Mouse (Mus musculus) midbrain, embryonic 14.5 days (tissue): Measurements from ENCODE around the gene Mgrn1. TPM values are rescaled to one million over a fixed set of nuclear protein-coding genes. Genes with fewer than 3 reads are reported as not detected.

Source experiments
- ATAC-seq: fragments of 200-750 bp; cut with Nextera tagmentation; 2 replicates; pipeline ENCODE4 v1.8.0; 2017; ENCODE audit warnings: moderate number of reproducible peaks, moderate library complexity; ENCODE audit not compliant: low FRiP score, low TSS enrichment
- DNase-seq: peaks from one replicate; pipeline ENCODE4 v3.0.0-alpha.2; 2015
- H3K27ac ChIP-seq: fragments of 300-500 bp; sonication (generic); replicated peaks from 2 replicates; pipeline ENCODE4 v1.5.1; 2014; ENCODE audit warnings: mild to moderate bottlenecking, low read depth, low read length, moderate library complexity
- H3K27me3 ChIP-seq: fragments of 300-500 bp; sonication (generic); 2 replicates; pipeline ENCODE4 v1.6.1; 2014; ENCODE audit warnings: low read length, control low read depth, mixed read lengths; ENCODE audit not compliant: control insufficient read depth, insufficient read depth
- H3K36me3 ChIP-seq: fragments of 300-500 bp; sonication (generic); 2 replicates; pipeline ENCODE4 v1.6.1; 2014; ENCODE audit warnings: low read length, control low read depth; ENCODE audit not compliant: control insufficient read depth, insufficient read depth
- H3K4me1 ChIP-seq: fragments of 300-500 bp; sonication (generic); 2 replicates; pipeline ENCODE4 v1.6.1; 2014; ENCODE audit warnings: mild to moderate bottlenecking, antibody characterized with exemption, low read length, control low read depth; ENCODE audit not compliant: control insufficient read depth, insufficient read depth
- H3K4me2 ChIP-seq: fragments of 300-500 bp; sonication (generic); 2 replicates; pipeline ENCODE4 v1.6.1; 2014; ENCODE audit warnings: mild to moderate bottlenecking, low read length, moderate library complexity
- H3K4me3 ChIP-seq: fragments of 300-500 bp; sonication (generic); replicated peaks from 2 replicates; pipeline ENCODE4 v1.5.1; 2014; ENCODE audit warnings: low read depth, low read length
- H3K9ac ChIP-seq: fragments of 300-500 bp; sonication (generic); replicated peaks from 2 replicates; pipeline ENCODE4 v1.6.1; 2014; ENCODE audit warnings: mild to moderate bottlenecking, low read length, moderate library complexity
- H3K9me3 ChIP-seq: fragments of 300-500 bp; sonication (generic); 2 replicates; pipeline ENCODE4 v1.6.1; 2016; ENCODE audit warnings: low read length, control low read depth, mixed read lengths; ENCODE audit not compliant: control insufficient read depth
- WGBS: fragments of 180-500 bp; shearing (Covaris S2); extraction: QIAGEN DNeasy Blood & Tissue Kit; methylation state at CpG from one replicate; pipeline ENCODE4 v1.1.7; 2014; 5-methylcytosine and 5-hydroxymethylcytosine counted together
- polyA plus RNA-seq: library from polyadenylated mRNA; unstranded; fragments of >200 nt; fragmentation: Nextera tagmentation; extraction: Ambion mirVana; gene quantifications from 2 replicates; pipeline ENCODE4 v1.2.1, GENCODE M21; 2014

Gene Mgrn1
- polyA plus RNA-seq, 1 experiment from 2014 or later: 117 TPM

DNA sequence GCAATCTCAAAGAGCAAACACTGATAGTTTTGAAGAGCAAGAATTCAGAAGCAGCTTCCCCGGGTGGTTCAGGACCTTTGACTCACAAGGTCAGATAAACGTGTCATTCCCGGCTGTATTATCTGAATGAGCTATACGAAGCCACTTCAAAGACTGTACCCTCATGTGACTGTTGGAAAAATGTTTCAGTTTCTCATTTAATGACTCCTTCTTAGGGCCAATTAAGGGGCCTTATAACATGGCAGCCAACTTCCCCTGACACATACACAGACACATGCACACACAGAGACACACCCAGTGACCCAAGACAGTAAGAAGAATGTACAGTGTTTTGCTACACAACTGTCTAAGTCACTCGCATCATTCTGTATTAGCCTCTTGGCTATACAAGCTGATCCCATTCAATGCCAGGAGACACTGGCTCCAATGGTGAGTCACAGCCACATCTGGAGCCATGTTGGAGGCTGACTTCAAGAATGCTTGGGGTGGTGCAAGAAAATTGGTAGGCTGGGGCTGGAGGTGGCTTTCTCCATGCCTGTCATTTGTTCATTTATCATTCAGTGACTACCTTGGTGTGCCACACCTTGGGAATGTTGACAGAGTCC, 30.9 kb upstream of the Mgrn1 start:
- no peaks in the 10 kb centered on the region for H3K4me1 ChIP-seq
- ATAC-seq (no peak), DNase-seq (no peak)
- H3K4me2 ChIP-seq: no peak overlapping the region
- no peaks in the 10 kb centered on the region for H3K27me3 ChIP-seq
- WGBS: 81% methylated on average over 5 of the region's 5 CpGs
- H3K9me3 ChIP-seq: no peaks in the 10 kb centered on the region
- no peak overlapping the region for H3K4me3 ChIP-seq
- no peak overlapping the region for H3K9ac ChIP-seq
- H3K36me3 ChIP-seq: no peaks in the 10 kb centered on the region
- no peak overlapping the region for H3K27ac ChIP-seq

DNA sequence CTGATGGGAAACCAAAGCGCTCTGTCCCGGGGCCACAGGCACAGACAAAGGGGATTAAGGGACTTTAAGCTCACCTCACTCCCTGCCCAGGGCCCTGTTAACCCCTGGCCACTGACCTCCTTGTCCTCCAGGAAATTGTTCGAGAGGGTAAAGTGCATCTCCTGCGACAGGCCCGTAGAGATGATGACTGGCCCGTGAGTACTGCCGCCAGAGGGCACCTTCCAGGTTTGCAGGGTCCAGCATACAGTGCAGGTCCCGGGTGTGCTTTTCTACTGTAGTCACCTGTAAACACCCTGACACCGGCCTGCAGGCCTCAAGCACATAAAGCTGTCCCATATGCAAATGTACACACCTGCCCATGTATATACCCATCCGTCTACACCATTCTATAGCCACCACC, 24.7 kb upstream of the Mgrn1 start:
- Histone ChIP-seq H3K27me3 (no peaks in the 10 kb centered on the region), H3K9me3 (no peaks in the 10 kb centered on the region), H3K4me3 (no peak overlapping the region), H3K4me2 (no peak overlapping the region), H3K36me3 (no peaks in the 10 kb centered on the region), H3K9ac (no peak overlapping the region), H3K4me1 (no peaks in the 10 kb centered on the region), H3K27ac (no peak overlapping the region)
- 48% methylated on average over 10 of the region's 10 CpGs for WGBS
- DNase-seq (no peak), ATAC-seq (no peak)

DNA sequence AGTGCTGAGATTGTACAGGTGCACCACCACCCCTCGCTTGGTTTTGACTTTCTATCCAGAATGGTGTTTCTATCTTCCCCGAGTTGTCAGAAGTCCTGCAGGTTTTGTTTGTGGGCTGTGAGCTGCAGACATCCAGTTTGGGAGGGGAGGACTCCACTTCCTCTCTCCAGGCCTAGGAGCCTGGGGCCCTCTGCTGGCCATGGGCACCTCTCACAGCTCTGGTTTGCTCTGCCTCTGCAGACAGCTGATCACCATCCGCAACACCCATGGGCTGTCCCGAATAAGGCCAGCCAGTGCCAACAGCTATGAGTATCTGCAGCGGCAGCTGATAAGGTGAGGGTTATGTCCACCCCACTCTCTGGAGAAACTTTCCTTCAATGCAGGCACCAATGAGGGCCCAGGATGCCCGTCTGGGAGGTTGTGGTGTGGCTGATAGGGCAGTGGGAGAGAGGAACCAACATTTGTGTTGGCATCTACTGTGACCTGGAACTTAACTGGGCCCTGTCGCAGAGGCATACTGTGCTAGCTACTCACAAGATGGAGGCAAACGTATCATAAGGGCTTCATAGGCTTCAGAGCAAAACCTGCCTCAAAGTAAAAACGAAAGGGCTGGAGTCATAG, 23.1 kb upstream of the Mgrn1 start:
- Histone ChIP-seq H3K27ac (no peak overlapping the region), H3K4me2 (no peak overlapping the region), H3K9ac (no peak overlapping the region), H3K4me3 (no peak overlapping the region), H3K27me3 (no peaks in the 10 kb centered on the region), H3K4me1 (no peaks in the 10 kb centered on the region), H3K9me3 (no peaks in the 10 kb centered on the region), H3K36me3 (no peaks in the 10 kb centered on the region)
- 58% methylated on average over 9 of the region's 9 CpGs for WGBS
- peak; percentile 69 for DNase-seq
- no peak; the same call in 1 of the 2 replicates for ATAC-seq

DNA sequence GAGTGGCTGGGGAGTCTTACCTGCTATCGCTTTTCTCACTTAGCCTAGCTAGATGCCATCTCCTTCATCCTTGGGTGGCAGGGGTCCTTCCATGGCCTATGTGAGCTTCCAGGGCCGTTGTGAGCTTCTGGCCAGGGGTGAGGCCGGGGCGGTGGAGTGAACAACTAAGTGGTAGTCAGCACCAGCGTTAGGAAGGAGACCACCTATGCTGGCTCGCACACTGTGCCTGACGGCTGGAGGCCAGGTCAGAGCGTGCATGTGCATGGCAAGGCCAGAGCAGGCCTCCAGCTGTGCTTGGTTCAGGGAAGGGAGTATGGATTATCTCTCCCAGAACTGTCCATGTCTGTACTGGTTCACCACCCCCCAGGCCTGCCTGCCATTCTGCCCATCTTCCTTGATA, 22.3 kb upstream of the Mgrn1 start:
- no peak for DNase-seq
- WGBS: 77% methylated on average over 8 of the region's 8 CpGs

DNA sequence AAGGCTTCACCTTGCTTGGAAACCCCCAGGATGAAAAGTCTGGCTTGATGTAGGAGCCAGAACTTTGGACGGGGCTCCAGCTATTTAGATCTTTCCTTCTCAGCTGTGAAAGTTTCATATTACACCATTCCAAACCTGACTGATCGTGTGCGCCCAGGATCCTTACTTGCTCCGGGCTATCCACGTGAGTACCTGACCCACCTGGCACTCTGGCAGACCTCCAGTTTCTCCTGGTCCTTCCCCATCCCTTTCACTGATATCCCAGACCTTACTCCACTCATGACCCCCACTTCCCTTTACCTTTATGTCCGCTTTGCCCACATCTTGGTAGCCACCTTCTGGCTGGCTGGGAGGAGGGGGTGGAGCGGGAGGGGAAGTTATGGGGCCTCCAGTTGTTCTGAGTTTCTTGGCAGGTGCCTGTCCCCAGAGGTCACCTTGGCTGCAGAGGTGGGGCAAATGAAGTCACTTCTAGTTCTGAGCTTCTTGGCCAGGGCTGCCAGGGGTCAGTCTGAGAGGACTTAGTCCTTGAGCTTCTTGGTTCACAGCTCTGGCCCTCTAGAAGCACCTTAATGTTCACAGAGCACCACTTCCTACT, 19.9 kb upstream of the Mgrn1 start:
- H3K4me1 ChIP-seq: no peaks in the 10 kb centered on the region
- H3K36me3 ChIP-seq: peaks cover 11% of the 10 kb centered on the region
- H3K27me3 ChIP-seq: no peaks in the 10 kb centered on the region
- 80% methylated on average over 7 of the region's 7 CpGs for WGBS
- H3K9ac ChIP-seq: no peak overlapping the region
- no peak for ATAC-seq
- H3K9me3 ChIP-seq: no peaks in the 10 kb centered on the region
- H3K27ac ChIP-seq: no peak overlapping the region
- no peak for DNase-seq
- no peak overlapping the region for H3K4me2 ChIP-seq
- no peak overlapping the region for H3K4me3 ChIP-seq

More for the DNA sequence above, 22.3 kb upstream of the Mgrn1 start:
- no peaks in the 10 kb centered on the region for H3K27me3 ChIP-seq
- ATAC-seq: no peak
- H3K4me2 ChIP-seq: no peak overlapping the region
- H3K4me3 ChIP-seq: no peak overlapping the region
- H3K36me3 ChIP-seq: no peaks in the 10 kb centered on the region
- no peak overlapping the region for H3K9ac ChIP-seq
- H3K27ac ChIP-seq: no peak overlapping the region
- H3K4me1 ChIP-seq: no peaks in the 10 kb centered on the region
- no peaks in the 10 kb centered on the region for H3K9me3 ChIP-seq

DNA sequence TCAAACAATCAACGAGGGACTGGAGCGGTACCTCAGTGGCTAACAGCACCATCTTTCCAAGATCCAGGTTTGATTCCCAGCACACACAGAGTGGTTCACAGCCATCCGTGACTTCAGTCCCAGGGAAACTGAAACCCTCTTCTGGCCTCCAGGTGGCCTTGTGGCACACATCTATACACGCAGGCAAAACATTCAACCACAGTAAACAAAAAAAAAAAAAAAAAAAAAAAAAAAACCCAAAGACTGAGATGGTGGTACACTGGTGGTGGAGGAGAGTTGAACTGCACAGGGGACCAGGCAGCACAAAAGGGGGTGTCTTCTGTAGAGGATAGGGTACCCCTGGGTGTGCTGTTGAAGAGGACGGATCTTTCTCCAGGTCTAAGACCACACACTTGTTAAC, 15.6 kb upstream of the Mgrn1 start:
- H3K9me3 ChIP-seq: no peaks in the 10 kb centered on the region
- 90% methylated on average over 5 of the region's 5 CpGs for WGBS
- no peak overlapping the region for H3K4me3 ChIP-seq
- no peaks in the 10 kb centered on the region for H3K27me3 ChIP-seq
- no peak overlapping the region for H3K4me2 ChIP-seq
- H3K36me3 ChIP-seq: peaks cover 23% of the 10 kb centered on the region
- H3K9ac ChIP-seq: no peak overlapping the region
- H3K4me1 ChIP-seq: no peaks in the 10 kb centered on the region
- DNase-seq: no peak
- no peak overlapping the region for H3K27ac ChIP-seq
- no peak for ATAC-seq

DNA sequence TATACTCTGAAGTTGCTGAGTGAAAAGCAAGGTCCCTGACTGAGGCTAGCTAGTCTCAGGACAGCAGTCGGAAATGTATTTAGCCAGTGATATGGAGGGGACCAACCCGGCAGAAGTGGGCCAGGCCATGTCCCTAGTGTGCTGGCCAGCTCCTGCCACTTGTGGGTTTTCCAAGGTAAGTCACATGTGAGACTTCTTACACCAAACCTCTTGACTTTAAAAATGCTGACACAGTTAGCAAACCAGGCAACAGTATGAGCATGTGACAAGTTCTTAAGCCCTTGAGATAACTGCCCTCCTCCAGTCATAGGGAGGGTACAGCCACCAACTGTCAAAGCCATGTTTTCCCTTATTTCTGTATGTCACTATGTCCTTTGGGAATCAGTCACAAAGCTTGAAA, 14.1 kb upstream of the Mgrn1 start:
- no peak overlapping the region for H3K4me3 ChIP-seq
- H3K4me2 ChIP-seq: no peak overlapping the region
- no peaks in the 10 kb centered on the region for H3K27me3 ChIP-seq
- 77% methylated on average over 2 of the region's 2 CpGs for WGBS
- no peak for ATAC-seq
- peaks cover 27% of the 10 kb centered on the region for H3K36me3 ChIP-seq
- H3K4me1 ChIP-seq: no peaks in the 10 kb centered on the region
- H3K9me3 ChIP-seq: no peaks in the 10 kb centered on the region
- no peak overlapping the region for H3K9ac ChIP-seq
- no peak for DNase-seq
- H3K27ac ChIP-seq: no peak overlapping the region

DNA sequence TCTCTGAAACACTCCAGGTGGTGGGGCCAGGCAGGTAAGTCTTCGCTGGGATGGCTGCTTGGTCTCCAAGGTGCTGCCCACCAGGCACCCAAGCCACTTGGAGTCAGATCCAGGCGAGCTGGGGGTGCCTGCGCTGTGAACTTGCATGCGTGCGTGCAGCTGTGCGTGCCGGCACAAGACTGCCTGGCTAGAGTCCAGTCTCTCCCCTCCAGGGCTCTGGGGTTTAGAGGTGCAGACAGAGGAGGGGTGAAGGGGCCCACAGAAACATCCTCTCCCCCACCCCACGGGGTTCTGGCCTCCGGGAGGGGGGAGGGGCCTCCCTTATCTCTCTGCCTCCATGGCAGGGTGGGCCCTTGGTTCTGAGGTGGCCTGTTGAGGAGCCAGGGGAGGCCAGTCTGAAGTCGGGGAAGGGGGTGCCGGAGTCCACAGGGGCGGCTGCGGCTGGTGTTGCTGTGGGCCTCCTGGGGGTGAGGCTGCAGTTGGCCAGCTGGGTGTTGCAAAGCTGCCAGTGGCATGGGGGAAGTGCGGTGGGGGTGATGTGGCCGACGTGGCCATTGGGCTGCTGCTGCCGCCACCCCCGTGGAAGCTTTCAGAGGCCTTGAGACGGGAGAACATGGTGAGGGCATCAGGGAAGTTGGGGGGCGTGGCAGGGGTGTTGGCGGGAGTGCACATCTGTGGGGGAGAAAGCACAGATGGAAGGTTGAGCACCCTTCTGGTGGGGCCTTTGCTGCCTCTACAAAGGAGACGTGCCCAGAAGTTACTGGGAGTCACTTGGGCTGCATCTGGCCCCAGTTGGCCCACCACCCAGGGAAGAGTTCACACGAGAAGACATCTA, 10.6 kb upstream of the Mgrn1 start:
- no peak for DNase-seq
- Histone ChIP-seq H3K4me2 (no peak overlapping the region), H3K9me3 (no peaks in the 10 kb centered on the region), H3K9ac (no peak overlapping the region), H3K36me3 (peaks cover 16% of the 10 kb centered on the region), H3K27me3 (no peaks in the 10 kb centered on the region), H3K27ac (no peak overlapping the region; the same call in 1 of the 2 replicates), H3K4me1 (peaks cover 15% of the 10 kb centered on the region), H3K4me3 (no peak overlapping the region)
- ATAC-seq: no peak
- WGBS: 84% methylated on average over 23 of the region's 23 CpGs
